Mouse (Mus musculus) midbrain, postnatal 0 days (tissue): Measurements from ENCODE around the gene Gpr107. TPM values are rescaled to one million over a fixed set of nuclear protein-coding genes. Genes with fewer than 3 reads are reported as not detected.

Experiments used
- ATAC-seq: fragments of 200-750 bp; cut with Nextera tagmentation; 2 replicates; pipeline ENCODE4 v1.8.0; 2017; ENCODE audit warnings: moderate number of reproducible peaks, mild to moderate bottlenecking, moderate TSS enrichment, moderate library complexity; ENCODE audit not compliant: low FRiP score
- DNase-seq: peaks from one replicate; pipeline ENCODE4 v3.0.0-alpha.2; 2015; ENCODE audit warnings: low spot score
- H3K27ac ChIP-seq: fragments of 300-500 bp; sonication (generic); 2 replicates; pipeline ENCODE4 v1.5.1; 2014; ENCODE audit warnings: low read depth, mild to moderate bottlenecking, low read length, mixed read lengths
- H3K27me3 ChIP-seq: fragments of 300-500 bp; sonication (generic); 2 replicates; pipeline ENCODE4 v1.6.1; 2014; ENCODE audit warnings: low read length, control low read depth, mixed read lengths; ENCODE audit not compliant: insufficient read depth
- H3K36me3 ChIP-seq: fragments of 300-500 bp; sonication (generic); 2 replicates; pipeline ENCODE4 v1.6.1; 2014; ENCODE audit warnings: low read length, control low read depth, mixed read lengths; ENCODE audit not compliant: insufficient read depth
- H3K4me1 ChIP-seq: fragments of 300-500 bp; sonication (generic); 2 replicates; pipeline ENCODE4 v1.6.1; 2014; ENCODE audit warnings: mild to moderate bottlenecking, control low read depth, antibody characterized with exemption, low read length, mixed read lengths; ENCODE audit not compliant: insufficient read depth
- H3K4me2 ChIP-seq: fragments of 300-500 bp; sonication (generic); 2 replicates; pipeline ENCODE4 v1.6.1; 2014; ENCODE audit warnings: low read depth, mild to moderate bottlenecking, low read length, mixed read lengths; ENCODE audit not compliant: poor library complexity, severe bottlenecking
- H3K4me3 ChIP-seq: fragments of 300-500 bp; sonication (generic); 2 replicates; pipeline ENCODE4 v1.5.1; 2014; ENCODE audit warnings: low read depth, mild to moderate bottlenecking, low read length, moderate library complexity
- H3K9ac ChIP-seq: fragments of 300-500 bp; sonication (generic); replicated peaks from 2 replicates; pipeline ENCODE4 v1.6.1; 2014; ENCODE audit warnings: mild to moderate bottlenecking, low read length, moderate library complexity, mixed read lengths; ENCODE audit not compliant: poor library complexity, severe bottlenecking
- H3K9me3 ChIP-seq: fragments of 300-500 bp; sonication (generic); 2 replicates; pipeline ENCODE4 v1.6.1; 2016; ENCODE audit warnings: low read length, control low read depth
- CTCF ChIP-seq: IDR thresholded peaks from 2 replicates; pipeline ENCODE4 v1.5.1; 2016; ENCODE audit warnings: antibody characterized with exemption, mild to moderate bottlenecking
- WGBS: fragments of 180-500 bp; shearing (Covaris S2); extraction: QIAGEN DNeasy Blood & Tissue Kit; methylation state at CpG from one replicate; pipeline ENCODE4 v1.1.7; 2014; 5-methylcytosine and 5-hydroxymethylcytosine counted together
- polyA plus RNA-seq: library from polyadenylated mRNA; unstranded; fragments of >200 nt; fragmentation: Nextera tagmentation; extraction: Ambion mirVana; gene quantifications from 2 replicates; pipeline ENCODE4 v1.2.1, GENCODE M21; 2015
- total RNA-seq: library from RNA; depleted of rRNA; stranded (reverse); fragments of >200 nt; gene quantifications from 2 replicates; pipeline ENCODE4 v1.2.3, GENCODE M21; 2014

The Gpr107 gene
- total and polyA plus RNA-seq, 2 experiments from 2014 or later = 31.6 to 46.7 TPM

GRCm38 (mm10) chr2:31183830-31184229 lies 31.7 kb downstream of the Gpr107 start:
- Histone ChIP-seq H3K36me3 (peaks cover 68% of the 10 kb centered on the region), H3K9me3 (no peaks in the 10 kb centered on the region), H3K9ac (no peak overlapping the region), H3K4me1 (no peaks in the 10 kb centered on the region), H3K27me3 (no peaks in the 10 kb centered on the region), H3K27ac (no peak overlapping the region), H3K4me3 (no peak overlapping the region), H3K4me2 (no peak overlapping the region)
- ATAC-seq = no peak
- DNase-seq = no peak
- WGBS = 95% methylated on average over 1 of the region's 1 CpGs
- peak; percentile 44 for TF ChIP-seq CTCF

DNA sequence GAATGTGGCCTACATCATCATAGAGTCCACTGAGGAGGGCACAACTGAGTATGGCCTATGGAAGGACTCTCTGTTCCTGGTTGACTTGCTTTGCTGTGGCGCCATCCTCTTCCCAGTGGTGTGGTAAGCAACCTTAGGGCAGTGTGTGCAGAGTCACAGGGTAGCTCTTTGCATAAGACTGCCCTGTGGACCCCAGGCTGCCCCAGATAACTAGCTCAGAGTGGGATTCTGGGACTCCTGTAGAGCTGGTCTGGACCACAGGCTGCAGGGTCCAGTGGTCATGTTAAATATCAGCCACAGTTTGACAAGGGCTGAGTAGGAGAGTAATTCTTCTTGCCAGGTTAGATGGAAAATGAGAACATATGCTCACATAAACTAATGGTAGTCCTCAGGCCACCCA lies 36.6 kb downstream of the Gpr107 start:
- no peak overlapping the region for H3K27ac ChIP-seq
- no peaks in the 10 kb centered on the region for H3K27me3 ChIP-seq
- DNase-seq = no peak
- no peaks in the 10 kb centered on the region for H3K9me3 ChIP-seq
- no peak overlapping the region for H3K9ac ChIP-seq
- no peak for TF ChIP-seq CTCF
- H3K4me3 ChIP-seq = no peak overlapping the region
- 95% methylated on average over 1 of the region's 1 CpGs for WGBS
- no peaks in the 10 kb centered on the region for H3K4me1 ChIP-seq
- H3K4me2 ChIP-seq = no peak overlapping the region
- peaks cover 75% of the 10 kb centered on the region for H3K36me3 ChIP-seq
- ATAC-seq = no peak

GRCm38 (mm10) chr2:31189654-31190053 lies 37.5 kb downstream of the Gpr107 start:
- no peaks in the 10 kb centered on the region for H3K9me3 ChIP-seq
- DNase-seq = no peak

DNA sequence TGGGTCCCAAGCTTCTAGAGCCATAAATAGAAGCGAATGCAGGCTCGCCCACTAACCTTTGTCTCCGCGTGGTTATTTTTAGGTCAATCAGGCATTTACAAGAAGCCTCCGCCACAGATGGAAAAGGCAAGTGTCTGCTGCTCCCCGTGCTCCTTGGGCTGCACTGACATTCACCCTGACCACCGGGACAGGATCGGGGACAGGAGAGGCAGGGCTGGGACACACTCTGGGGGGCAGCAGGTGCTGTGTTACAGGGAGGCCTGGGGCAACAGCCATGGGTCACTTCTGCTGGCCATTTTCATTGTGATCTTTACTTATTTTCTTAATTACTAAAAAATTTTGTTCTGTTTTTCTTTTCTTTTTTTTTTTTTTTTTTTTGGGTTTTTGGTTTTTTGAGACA lies 39.6 kb downstream of the Gpr107 start:
- no peaks in the 10 kb centered on the region for H3K4me1 ChIP-seq
- no peak for DNase-seq
- no peaks in the 10 kb centered on the region for H3K9me3 ChIP-seq
- no peak overlapping the region for H3K4me2 ChIP-seq
- no peak for TF ChIP-seq CTCF
- peaks cover 53% of the 10 kb centered on the region for H3K36me3 ChIP-seq
- no peaks in the 10 kb centered on the region for H3K27me3 ChIP-seq
- no peak overlapping the region for H3K4me3 ChIP-seq
- no peak overlapping the region for H3K9ac ChIP-seq
- WGBS = 88% methylated on average over 8 of the region's 8 CpGs
- no peak for ATAC-seq
- H3K27ac ChIP-seq = no peak overlapping the region

More at GRCm38 (mm10) chr2:31189654-31190053, 37.5 kb downstream of the Gpr107 start:
- no peak for TF ChIP-seq CTCF
- no peak for ATAC-seq
- Histone ChIP-seq H3K36me3 (peaks cover 66% of the 10 kb centered on the region), H3K27ac (no peak overlapping the region), H3K27me3 (no peaks in the 10 kb centered on the region), H3K4me1 (no peaks in the 10 kb centered on the region), H3K4me2 (no peak overlapping the region), H3K9ac (no peak overlapping the region), H3K4me3 (no peak overlapping the region)
- 91% methylated on average over 3 of the region's 3 CpGs for WGBS

DNA sequence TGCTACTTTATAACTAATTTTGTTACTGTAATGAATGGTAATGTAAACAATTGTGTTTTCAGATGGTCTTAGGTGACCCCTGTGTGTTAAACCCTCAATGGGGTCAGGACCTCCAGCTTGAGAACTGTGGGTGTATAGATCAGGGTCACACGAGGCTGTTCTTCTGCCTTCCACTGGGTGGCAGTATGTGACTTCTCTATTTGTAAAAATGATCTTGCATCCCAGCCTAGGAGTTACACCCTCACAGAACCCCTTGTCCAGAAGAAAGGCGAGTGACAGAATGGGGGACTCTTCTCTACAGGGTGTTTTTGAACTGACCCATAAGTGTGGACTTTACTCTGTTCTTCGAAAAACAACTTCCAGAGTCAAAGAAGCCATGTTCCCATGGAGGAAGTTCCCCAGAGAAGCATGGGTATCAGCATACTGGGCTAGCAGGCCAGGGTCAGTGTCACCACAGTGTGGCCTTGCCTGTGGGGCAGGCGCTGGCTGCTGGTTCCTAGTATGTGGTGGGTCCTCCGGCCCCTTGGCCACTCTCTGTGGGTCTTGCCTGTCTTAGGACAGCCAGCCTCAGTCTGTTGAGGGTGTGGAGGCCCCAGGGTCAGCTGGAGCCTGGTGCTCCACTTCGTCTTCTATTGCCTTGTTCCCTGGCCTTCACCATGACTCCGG lies 42.4 kb downstream of the Gpr107 start:
- no peak overlapping the region for H3K4me3 ChIP-seq
- DNase-seq (peak; percentile 80), ATAC-seq (peak; percentile 44; the same call in 1 of the 2 replicates)
- peaks cover 42% of the 10 kb centered on the region for H3K36me3 ChIP-seq
- H3K4me2 ChIP-seq = no peak overlapping the region
- peak; percentile 89 for TF ChIP-seq CTCF
- no peak overlapping the region for H3K27ac ChIP-seq
- no peaks in the 10 kb centered on the region for H3K9me3 ChIP-seq
- WGBS = 67% methylated on average over 7 of the region's 7 CpGs
- H3K9ac ChIP-seq = no peak overlapping the region
- no peaks in the 10 kb centered on the region for H3K27me3 ChIP-seq
- no peaks in the 10 kb centered on the region for H3K4me1 ChIP-seq

DNA sequence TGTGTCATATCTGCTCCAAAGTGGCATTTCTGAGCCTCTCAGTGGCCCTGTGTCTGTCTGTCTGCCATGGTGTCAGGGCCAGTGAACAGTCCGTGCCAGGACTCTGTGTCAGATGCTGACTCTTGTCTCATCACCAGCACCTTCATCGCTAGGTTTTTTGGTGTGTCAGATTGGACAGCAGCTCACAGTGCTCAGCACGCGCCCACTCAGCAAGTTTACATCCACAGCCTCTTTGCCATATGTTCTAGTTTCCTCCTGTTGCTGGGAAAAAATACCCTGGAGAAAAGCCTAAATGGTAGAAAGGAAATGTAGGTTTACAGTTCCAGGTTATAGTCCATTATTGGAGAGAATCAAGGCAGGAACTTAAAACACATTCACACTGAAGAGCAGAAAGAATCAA lies 46.5 kb downstream of the Gpr107 start:
- 98% methylated on average over 4 of the region's 4 CpGs for WGBS

More for the DNA sequence above, 46.5 kb downstream of the Gpr107 start:
- no peaks in the 10 kb centered on the region for H3K4me1 ChIP-seq
- H3K9me3 ChIP-seq = no peaks in the 10 kb centered on the region
- H3K27ac ChIP-seq = no peak overlapping the region
- no peak for ATAC-seq
- no peak for TF ChIP-seq CTCF
- DNase-seq = no peak
- H3K4me2 ChIP-seq = no peak overlapping the region
- H3K4me3 ChIP-seq = no peak overlapping the region
- no peak overlapping the region for H3K9ac ChIP-seq
- H3K27me3 ChIP-seq = no peaks in the 10 kb centered on the region
- H3K36me3 ChIP-seq = peaks cover 19% of the 10 kb centered on the region
